Mouse (Mus musculus) spleen, adult 18-20 months (tissue): Measurements from ENCODE around the gene Psma6.
A peak's percentile ranks its signal among the peaks of the same experiment; 100 is the strongest.

Experiments used
- DNase-seq, 2 experiments: peaks; one replicate each; pipeline ENCODE4 v3.0.0; 2022; ENCODE audit warnings: mixed read lengths in 2 of 2

Psma6 gene

GRCm38 (mm10) chr12:55440416-55440815, 56.4 kb downstream of the Psma6 start:
- DNase-seq, result no peak

GRCm38 (mm10) chr12:55442245-55442644, 58.2 kb downstream of the Psma6 start:
- no peak for DNase-seq

GRCm38 (mm10) chr12:55442861-55443850, 59.1 kb downstream of the Psma6 start:
- peak; percentile 41 to 45 for DNase-seq

GRCm38 (mm10) chr12:55444031-55444451, 60.0 kb downstream of the Psma6 start:
- no peak for DNase-seq

- no peak for DNase-seq
Measured at GRCm38 (mm10) chr12:55445583-55445982, 61.6 kb downstream of the Psma6 start.

- DNase-seq, result no peak
Measured at GRCm38 (mm10) chr12:55446366-55446745, 62.3 kb downstream of the Psma6 start.

GRCm38 (mm10) chr12:55446746-55447395, 62.8 kb downstream of the Psma6 start:
- DNase-seq, result peak; percentile 58

GRCm38 (mm10) chr12:55447396-55447760, 63.4 kb downstream of the Psma6 start:
- DNase-seq, result no peak

GRCm38 (mm10) chr12:55448457-55448856, 64.4 kb downstream of the Psma6 start:
- DNase-seq, result no peak

GRCm38 (mm10) chr12:55449048-55449447, 65.0 kb downstream of the Psma6 start:
- no peak for DNase-seq

GRCm38 (mm10) chr12:55450421-55450820, 66.4 kb downstream of the Psma6 start:
- DNase-seq, result no peak

GRCm38 (mm10) chr12:55452839-55453238, 68.8 kb downstream of the Psma6 start:
- no peak for DNase-seq

- no peak for DNase-seq
Measured at GRCm38 (mm10) chr12:55453924-55454323, 69.9 kb downstream of the Psma6 start.

GRCm38 (mm10) chr12:55455206-55455605, 71.2 kb downstream of the Psma6 start:
- no peak for DNase-seq

GRCm38 (mm10) chr12:55456136-55456535, 72.1 kb downstream of the Psma6 start:
- no peak for DNase-seq

- DNase-seq, result no peak
Measured at GRCm38 (mm10) chr12:55456893-55457292, 72.9 kb downstream of the Psma6 start.

- no peak for DNase-seq
Measured at GRCm38 (mm10) chr12:55459739-55460138, 75.7 kb downstream of the Psma6 start.

- no peak for DNase-seq
Measured at GRCm38 (mm10) chr12:55460900-55461299, 76.9 kb downstream of the Psma6 start.

GRCm38 (mm10) chr12:55461767-55462166, 77.7 kb downstream of the Psma6 start:
- no peak for DNase-seq

GRCm38 (mm10) chr12:55462456-55462855, 78.4 kb downstream of the Psma6 start:
- DNase-seq, result no peak

- no peak for DNase-seq
Measured at GRCm38 (mm10) chr12:55463087-55463486, 79.1 kb downstream of the Psma6 start.

- DNase-seq, result no peak
Measured at GRCm38 (mm10) chr12:55463992-55464845, 80.2 kb downstream of the Psma6 start.

GRCm38 (mm10) chr12:55464846-55465361, 80.9 kb downstream of the Psma6 start:
- peak in 1 of 2 experiments; percentile 44 for DNase-seq
